Mouse (Mus musculus): ENCODE data around the gene Inafm1. TPM values are rescaled to one million over a fixed set of nuclear protein-coding genes. Genes with fewer than 3 reads are reported as not detected.
"Not testable (repeated sequence)": the region's sequence is repeated elsewhere in the genome, so short reads cannot be mapped to it uniquely, and the experiment has no call there.

The Inafm1 gene
- total RNA-seq, 2 experiments from 2014 or later = 9.6 to 16.3 TPM

DNA sequence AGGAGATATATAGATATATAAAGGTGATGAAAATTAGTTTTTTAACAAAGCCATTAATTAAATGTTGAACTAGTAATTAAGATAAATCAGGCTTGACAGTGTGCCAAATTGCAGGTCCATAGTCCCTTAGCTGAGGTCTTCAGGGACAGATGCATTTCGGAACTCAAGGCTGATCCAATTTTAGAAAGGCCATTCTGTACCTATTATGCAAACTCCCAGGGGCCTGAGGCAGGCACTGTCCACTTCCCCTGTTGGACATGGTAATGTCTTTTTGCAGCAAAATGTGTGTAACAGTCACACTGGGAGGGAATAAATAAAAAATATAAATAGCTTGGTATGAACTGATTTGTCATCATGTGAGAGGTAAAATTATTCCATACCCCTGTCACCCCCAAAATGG lies 2.3 kb downstream of the Inafm1 start:
- no peak for ATAC-seq (replicated peaks; ENCODE audit: low FRiP score, poor library complexity, severe bottlenecking)

- not testable (repeated sequence) for ATAC-seq (replicated peaks; ENCODE audit: low FRiP score, poor library complexity, severe bottlenecking)
These were observed 6.8 kb downstream of the Inafm1 start for GRCm38 (mm10) chr7:16266593-16266992.

- ATAC-seq (replicated peaks; ENCODE audit: low FRiP score, poor library complexity, severe bottlenecking) = no peak
These were observed 7.6 kb downstream of the Inafm1 start for GRCm38 (mm10) chr7:16265856-16266255.

DNA sequence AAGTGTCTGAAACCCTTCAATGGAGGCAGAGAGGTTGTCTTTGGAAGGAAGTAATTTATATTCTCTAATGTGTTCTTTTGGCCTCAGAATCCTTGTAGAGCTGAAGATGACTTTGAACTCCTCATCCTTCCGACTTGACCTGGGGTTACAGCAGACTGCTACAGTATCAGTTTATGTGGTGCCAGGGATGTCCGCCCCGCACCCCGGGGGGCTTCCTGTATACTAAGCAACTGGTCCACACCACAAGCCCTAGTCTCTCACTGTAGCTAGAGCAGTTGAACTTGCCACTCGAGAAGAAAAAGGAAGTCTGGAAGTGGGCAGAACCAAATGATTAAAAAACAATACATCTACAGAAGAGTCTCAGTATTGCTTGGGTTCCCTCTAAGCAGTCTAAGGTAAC lies 9.6 kb downstream of the Inafm1 start:
- no peak for ATAC-seq (replicated peaks; ENCODE audit: low FRiP score, poor library complexity, severe bottlenecking)

DNA sequence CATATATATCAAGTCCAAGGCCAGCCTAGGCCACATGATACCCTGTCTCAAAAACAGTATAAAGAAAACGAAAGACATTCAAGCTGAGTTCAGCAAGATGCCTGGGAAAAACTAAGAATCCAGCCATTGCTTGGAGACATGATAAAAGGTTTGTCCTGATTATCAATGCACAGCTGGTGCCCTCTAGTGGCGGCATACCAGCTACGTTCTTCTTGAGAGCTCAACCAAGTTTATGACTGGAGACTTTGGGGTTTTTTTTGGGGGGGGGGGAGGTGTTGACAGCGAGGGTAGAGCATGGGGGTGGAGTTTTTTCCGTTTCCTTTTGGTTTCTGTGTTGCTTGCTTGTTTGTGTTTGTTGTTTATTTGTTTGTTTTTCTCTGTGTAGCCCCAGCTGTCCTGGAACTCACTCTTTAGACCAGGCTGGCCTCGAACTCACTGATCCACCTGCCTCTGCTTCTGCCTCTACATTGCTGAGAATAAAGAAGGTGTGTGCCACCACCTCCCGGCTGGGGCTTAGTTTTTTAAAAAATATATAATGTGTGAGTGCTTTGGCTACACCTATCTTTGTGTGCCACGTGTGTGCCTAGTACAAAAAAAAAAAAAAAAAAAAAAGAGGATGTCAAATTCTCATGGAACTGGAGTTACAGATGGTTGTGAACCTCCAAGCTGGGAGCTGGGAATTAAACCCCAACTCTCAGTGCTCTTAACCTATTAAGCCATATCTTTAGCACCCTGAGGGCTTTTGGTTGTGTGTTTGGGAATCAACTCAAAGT lies 10.2 kb downstream of the Inafm1 start:
- peak; percentile 71 for ATAC-seq (replicated peaks; ENCODE audit: low FRiP score, poor library complexity, severe bottlenecking)

DNA sequence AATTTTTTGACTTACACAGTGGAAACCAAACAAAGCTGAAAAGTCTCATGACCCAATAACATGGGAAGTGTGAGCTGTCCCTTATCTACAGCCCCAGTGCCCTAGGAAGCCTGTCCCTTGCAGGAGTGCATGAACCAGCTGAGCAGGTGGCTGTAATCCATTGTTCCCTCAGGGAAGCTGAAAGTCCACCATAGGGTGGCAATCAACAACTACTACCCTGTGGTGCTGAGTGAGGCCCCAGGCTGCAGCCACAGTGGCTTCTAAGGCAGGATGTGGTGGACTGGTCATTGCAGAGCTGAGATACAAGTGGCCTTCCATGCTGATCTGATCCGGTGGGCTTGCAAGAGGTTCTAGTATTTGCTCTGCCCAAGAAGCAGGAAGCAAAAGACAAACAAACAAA lies 12.3 kb downstream of the Inafm1 start:
- ATAC-seq (replicated peaks; ENCODE audit: low FRiP score, poor library complexity, severe bottlenecking) = no peak

GRCm38 (mm10) chr7:16259110-16259590 lies 14.3 kb downstream of the Inafm1 start, which contains the start of gene C5ar1:
Gene C5ar1 (minus strand): TSS chr7:16259540.
- ATAC-seq (replicated peaks; ENCODE audit: low FRiP score, poor library complexity, severe bottlenecking) = no peak

GRCm38 (mm10) chr7:16257830-16258229 lies 15.6 kb downstream of the Inafm1 start:
- no peak for ATAC-seq (replicated peaks; ENCODE audit: low FRiP score, poor library complexity, severe bottlenecking)

- ATAC-seq (replicated peaks; ENCODE audit: low FRiP score, poor library complexity, severe bottlenecking) = not testable (repeated sequence)
These were observed 17.5 kb downstream of the Inafm1 start for GRCm38 (mm10) chr7:16255963-16256362.

- no peak for ATAC-seq (replicated peaks; ENCODE audit: low FRiP score, poor library complexity, severe bottlenecking)
These were observed 19.2 kb downstream of the Inafm1 start for GRCm38 (mm10) chr7:16254195-16254594.

DNA sequence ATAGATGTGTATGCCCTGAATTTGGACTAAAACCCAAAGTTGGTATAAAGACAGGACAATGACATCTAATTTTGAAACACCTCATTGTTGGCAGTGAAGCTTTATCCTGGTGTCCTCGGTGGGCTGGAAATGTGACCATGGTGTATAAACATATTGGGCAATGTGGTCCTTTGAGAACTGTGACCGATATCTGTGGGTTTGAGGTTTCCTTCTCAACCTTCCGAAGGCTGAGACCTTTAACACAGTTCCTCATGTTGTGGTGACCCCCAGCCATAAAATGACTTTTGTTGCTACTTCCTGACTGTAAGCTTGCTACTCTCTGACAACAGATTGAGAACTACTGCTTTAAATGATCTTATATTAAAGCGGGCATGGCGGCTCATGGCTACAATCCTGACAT lies 22.7 kb downstream of the Inafm1 start:
- no peak for ATAC-seq (replicated peaks; ENCODE audit: low FRiP score, poor library complexity, severe bottlenecking)

DNA sequence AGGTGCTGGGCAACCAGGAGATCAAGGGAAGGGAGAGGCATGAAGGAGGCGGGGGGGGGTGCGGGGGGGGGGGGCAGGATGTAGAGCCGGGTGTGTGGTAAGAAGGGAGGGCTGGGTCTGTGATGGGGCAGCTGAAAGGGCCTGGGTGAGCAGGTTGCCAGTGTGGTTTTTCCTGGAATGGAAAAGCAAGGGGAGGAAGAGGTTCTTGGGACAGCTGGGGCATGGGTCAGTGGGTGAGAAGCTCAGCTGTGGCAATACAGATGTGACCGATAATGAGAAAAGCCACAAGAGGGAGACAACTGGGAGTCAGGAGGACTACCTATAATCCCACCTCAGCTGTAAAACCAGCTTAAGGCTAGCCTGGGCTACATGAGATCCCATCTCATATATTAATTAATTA lies 27.5 kb downstream of the Inafm1 start:
- ATAC-seq (replicated peaks; ENCODE audit: low FRiP score, poor library complexity, severe bottlenecking) = no peak

DNA sequence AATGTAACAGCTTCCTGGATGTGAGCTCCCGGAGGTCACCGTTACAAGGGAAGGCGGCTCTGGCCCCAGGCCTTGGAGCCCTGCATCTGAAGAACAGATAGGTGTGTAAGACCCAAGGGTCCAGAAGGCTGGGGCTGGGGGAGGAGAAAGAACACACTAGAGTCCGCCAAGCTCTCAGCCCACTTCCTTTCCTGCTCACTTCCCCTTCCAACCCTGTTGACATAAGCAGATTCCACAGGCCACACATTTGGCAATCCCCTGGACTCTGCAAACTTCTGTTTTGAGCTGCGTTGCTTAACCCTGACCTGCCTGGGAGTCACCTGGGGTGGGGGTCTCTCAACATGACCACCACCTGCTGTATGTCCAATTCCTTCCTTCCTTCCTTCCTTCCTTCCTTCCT lies 29.4 kb downstream of the Inafm1 start, which contains the start of gene C5ar2:
Gene C5ar2 (minus strand): TSS at position 88 of the 400 bp plus-strand sequence.
- ATAC-seq (replicated peaks; ENCODE audit: low FRiP score, poor library complexity, severe bottlenecking) = no peak

GRCm38 (mm10) chr7:16242198-16242597 lies 31.2 kb downstream of the Inafm1 start:
- no peak for ATAC-seq (replicated peaks; ENCODE audit: low FRiP score, poor library complexity, severe bottlenecking)

DNA sequence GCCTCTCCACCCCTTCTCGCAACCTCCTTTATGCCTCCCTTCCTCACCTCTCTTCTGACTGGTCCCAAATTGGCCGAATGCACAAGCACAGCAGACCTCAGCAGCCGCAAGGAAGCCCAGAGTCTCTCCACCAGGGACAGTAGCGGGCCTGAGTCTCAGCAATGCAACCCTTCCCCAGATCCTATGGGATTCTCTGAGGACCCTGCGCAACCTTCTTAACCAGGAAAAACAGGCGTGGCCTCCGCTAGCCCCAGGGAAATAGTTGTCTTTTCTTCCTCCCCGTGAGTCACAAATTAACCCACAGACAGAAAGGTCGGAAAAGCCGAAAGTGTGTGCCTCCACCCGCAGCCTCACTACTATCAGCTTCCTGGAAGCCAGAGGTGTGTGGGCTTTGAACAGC lies 31.6 kb downstream of the Inafm1 start:
- no peak for ATAC-seq (replicated peaks; ENCODE audit: low FRiP score, poor library complexity, severe bottlenecking)

DNA sequence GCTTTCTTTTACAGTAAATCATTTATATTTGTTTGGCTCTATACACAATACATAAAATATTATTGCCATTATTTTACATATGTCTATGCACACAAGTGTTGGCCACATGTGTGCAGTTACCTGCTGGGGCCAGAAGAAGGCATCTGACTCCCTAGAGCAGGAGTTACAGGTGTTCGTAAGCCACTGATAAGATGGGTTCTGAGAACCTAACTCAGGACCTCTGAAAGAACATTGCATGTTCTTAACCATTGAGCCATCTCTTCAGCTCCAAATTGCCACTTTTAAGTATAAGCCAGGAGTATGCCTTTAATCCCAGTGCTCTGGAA lies 32.5 kb downstream of the Inafm1 start:
- no peak for ATAC-seq (replicated peaks; ENCODE audit: low FRiP score, poor library complexity, severe bottlenecking)

DNA sequence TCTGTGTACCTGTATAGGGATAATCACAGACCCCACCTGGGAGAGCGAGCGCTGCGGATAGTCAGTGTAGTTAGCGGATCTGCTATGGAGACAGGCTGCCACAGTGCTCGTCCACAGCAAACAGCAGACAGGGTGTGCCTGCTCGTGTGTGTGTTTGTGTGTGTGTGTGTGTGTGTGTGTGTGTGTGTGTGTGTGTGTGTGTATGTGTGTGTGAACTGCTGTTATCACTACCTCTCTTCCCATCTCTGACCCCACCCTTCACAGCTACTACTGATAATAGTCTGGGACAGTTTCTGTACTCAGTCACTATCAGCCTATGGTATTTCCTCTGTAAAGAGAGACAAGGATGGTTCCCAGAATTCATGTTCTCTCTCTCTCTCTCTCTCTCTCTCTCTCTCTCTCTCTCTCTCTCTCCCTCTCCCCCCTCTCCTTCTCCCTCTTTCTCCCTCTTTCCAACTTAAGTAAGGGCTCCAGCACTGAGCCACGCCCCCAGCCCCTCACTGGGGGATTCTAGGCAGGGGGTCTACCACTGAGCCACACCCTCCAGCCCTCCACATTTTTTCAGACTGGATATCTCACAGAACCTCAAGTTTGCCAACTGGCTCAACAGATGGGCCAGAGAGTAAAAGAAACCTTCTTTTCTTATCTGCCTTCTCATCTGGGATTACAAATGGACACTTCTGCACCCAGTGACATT lies 33.0 kb downstream of the Inafm1 start:
- peak; percentile 65 for ATAC-seq (replicated peaks; ENCODE audit: low FRiP score, poor library complexity, severe bottlenecking)

DNA sequence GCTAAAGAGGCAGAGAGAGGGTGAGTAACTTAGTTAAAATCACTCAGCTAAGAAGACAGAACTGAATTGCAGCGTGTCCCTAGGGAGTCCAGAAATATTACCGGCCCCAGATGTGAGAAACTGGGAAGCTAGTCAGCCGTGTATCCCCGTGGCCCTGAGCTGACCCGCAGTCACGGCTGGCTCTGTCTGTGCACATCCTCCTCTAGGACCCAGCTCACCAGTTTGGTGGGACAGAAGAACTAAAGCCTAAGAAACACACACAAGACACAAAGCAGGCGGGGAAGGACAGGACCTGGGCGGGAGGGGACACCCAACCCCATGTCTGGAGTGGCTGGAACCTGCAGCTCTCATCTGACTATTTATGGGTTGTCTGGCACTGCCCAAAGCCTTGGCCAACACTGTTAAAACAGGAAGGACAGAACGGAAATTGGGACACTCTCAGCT lies 33.8 kb downstream of the Inafm1 start:
- ATAC-seq (replicated peaks; ENCODE audit: low FRiP score, poor library complexity, severe bottlenecking) = no peak

- no peak for ATAC-seq (replicated peaks; ENCODE audit: low FRiP score, poor library complexity, severe bottlenecking)
These were observed 43.5 kb downstream of the Inafm1 start for GRCm38 (mm10) chr7:16229869-16230268.
